Mouse (Mus musculus): Measurements from ENCODE around the gene Thop1. TPM values are rescaled to one million over a fixed set of nuclear protein-coding genes. Genes with fewer than 3 reads are reported as not detected.
"Not testable (repeated sequence)": the region's sequence is repeated elsewhere in the genome, so short reads cannot be mapped to it uniquely, and the experiment has no call there.

The Thop1 gene
- total RNA-seq, 2 experiments from 2014 or later, result 51.0 to 51.1 TPM

DNA sequence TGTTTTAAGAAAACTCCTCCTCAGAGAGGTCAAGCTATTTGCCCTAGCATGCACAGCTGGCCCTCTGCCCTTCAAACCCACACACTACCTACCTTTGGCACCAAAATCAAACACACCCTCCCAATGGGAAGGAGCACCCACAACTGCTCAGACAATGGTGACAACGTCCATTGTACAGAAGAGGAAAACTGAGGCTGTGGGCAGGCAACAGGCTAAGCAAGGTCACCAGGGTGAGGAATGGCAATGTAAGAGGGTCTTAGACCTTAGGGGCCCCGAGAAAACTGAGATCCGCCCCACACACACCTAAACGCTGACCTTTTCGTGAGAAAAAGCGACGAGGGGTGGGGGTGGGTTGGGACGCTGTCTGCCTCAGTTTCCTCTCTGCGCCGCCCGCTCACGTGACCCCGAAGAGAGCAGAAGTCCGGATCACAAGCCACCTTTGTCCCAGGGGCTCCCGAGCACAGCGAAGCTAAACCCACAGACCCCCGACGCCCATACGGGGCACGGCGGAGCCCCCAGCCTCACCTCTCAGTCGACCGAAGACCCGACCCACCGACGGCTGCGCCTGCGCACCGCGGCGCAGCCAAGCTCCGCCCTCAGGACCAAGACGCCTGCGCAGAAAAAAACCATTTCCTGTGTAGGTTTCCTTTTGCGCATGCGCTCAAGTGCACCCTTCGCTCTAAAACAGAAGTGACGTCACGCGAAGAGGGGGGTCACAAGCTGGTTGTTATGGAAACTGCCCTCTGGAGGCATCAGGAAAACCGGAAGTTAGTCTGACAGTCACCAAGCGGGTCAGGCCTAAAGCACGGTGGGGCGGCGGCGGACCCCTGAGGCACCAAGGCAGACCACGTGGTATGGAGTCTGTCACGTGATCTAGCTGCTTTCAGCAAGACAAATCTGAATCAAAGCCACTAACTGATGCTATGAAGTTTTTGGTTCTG is 10.0 kb upstream of the Thop1 start, which contains the start of gene Sgta:
Gene Sgta (minus strand): TSS at position 579 of the 941 bp plus-strand sequence.
- intact Hi-C loops (cut with DNase I), result no loop called here
- DNase-seq (ENCODE audit: extremely low spot score in 1 of 2, low spot score in 2 of 2), result peak; percentile 98 to 99
- no peak for TF ChIP-seq CTCF (IDR thresholded peaks at IDR 0.05)
- peak within 1 kb of the TSS; percentile 90 for H3K4me3 ChIP-seq
- peak within 1 kb of the TSS; percentile 90 for H3K27ac ChIP-seq

DNA sequence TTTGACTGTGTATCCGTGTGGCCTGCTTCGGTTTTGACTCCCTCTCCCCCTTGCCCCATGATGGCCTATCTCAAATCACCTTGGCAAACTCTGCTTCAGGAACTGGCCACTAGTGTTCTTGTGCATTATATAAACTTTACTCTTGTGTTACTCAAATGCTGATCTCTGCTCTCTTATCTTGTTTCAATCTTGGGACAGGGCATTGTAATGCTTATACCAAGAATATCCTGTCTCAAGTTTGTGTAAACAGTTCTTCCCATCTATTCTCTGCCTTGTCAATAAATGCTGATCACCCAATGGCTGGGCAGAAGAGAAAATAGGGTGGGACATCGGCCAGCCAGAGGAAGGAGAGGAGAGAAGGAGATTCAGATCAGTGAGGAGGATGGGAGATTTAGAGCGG is 7.1 kb upstream of the Thop1 start:
- no peak overlapping the region for H3K4me3 ChIP-seq
- intact Hi-C loops (cut with DNase I), result no loop called here
- H3K27ac ChIP-seq, result no peak overlapping the region
- no peak for DNase-seq (ENCODE audit: extremely low spot score in 1 of 2, low spot score in 2 of 2)
- no peak for TF ChIP-seq CTCF (IDR thresholded peaks at IDR 0.05)

DNA sequence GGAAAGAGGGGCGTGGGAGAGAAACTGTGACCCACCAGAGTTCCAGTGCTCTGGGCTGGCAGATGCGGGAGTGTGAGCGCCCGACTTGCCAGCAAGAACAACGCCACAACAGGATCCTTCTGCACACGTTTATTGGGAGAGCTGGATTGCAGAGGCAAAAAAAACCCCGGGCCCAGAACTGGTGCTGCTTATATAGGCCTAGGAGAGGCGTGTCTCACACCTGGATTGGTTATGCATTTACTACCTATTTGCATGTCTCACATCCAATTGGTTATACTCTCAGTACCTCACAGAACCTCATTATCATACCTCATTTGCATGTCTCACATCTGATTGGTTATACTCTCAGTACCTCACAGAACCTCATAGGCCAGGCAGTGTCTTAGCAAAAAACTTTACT is 5.3 kb upstream of the Thop1 start:
- DNase-seq (ENCODE audit: extremely low spot score in 1 of 2, low spot score in 2 of 2); intact Hi-C loops (cut with DNase I); H3K27ac ChIP-seq; H3K4me3 ChIP-seq: not testable (repeated sequence)

DNA sequence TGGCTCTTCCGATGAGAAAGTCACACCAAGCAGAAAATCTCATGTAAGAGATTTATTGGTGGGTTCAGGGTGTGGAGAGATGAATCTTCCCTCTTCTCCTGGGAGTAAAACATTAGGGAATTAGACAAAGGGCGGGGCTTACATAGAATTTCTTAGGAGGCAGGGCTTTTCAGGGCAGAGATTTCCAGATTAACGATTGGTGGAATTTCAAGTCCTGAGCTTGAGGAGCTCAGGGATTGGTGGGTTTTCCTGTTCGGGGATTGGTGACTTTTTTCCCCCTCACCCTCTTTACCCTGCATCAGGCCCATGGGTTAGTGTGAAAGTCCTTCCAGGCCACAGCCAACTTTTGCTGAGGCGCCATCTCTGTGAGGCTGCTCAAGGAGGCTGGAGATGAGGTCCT is 1.1 kb upstream of the Thop1 start:
- no peak for DNase-seq (ENCODE audit: extremely low spot score in 1 of 2, low spot score in 2 of 2)
- intact Hi-C loops (cut with DNase I), result no loop called here

DNA sequence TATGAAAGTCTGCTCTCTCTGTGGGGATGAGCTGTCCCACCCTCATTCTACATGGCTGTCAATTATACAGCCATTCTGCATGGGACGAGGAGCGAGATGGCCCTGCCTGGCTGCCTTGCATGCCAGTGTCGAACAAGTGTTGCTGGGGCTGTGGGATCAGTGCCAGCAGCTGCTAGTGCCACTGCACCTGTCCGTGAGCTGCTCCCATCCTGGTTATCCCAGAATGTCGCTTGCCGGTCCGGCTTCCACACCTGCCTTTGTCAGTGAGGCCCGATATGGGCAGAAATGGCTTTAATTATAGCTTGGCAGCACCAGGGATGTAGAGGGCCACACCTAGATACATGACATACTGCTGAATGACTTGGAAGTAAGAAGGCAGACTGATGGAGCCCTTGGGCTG is 2.5 kb downstream of the Thop1 start:
- TF ChIP-seq CTCF (IDR thresholded peaks at IDR 0.05), result no peak
- H3K4me3 ChIP-seq, result no peak overlapping the region
- intact Hi-C loops (cut with DNase I), result no loop called here

More for the DNA sequence above, 1.1 kb upstream of the Thop1 start:
- Histone ChIP-seq H3K27ac (no peak overlapping the region; the same call in 1 of the 2 replicates), H3K4me3 (no peak overlapping the region)
- no peak for TF ChIP-seq CTCF (IDR thresholded peaks at IDR 0.05)

DNA sequence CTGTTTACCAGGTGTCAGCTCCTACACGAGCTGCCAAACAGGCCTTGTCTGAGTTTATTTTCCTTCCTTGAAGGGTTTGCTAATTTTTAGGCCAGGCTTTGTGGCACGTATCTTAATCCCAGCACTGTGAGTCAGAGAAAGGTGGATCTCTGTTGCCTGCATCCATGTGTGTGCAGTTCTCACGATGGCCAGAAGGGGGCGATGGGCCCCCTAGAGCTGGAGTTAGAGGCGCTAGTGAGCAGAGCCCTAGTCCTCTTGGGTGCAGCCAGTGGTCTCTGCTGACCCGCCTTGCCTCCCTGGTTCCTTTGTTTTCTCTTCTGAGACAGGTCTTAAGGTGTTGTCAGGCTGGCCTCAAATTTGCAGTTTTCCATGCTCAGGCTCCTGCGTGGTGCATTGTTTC is 3.6 kb downstream of the Thop1 start:
- Histone ChIP-seq H3K27ac (no peak overlapping the region), H3K4me3 (no peak overlapping the region)
- intact Hi-C loops (cut with DNase I), result no loop called here
- TF ChIP-seq CTCF (IDR thresholded peaks at IDR 0.05), result peak; percentile 51
- no peak for DNase-seq (ENCODE audit: extremely low spot score in 1 of 2, low spot score in 2 of 2)

More for the DNA sequence above, 2.5 kb downstream of the Thop1 start:
- no peak for DNase-seq (ENCODE audit: extremely low spot score in 1 of 2, low spot score in 2 of 2)
- H3K27ac ChIP-seq, result no peak overlapping the region

DNA sequence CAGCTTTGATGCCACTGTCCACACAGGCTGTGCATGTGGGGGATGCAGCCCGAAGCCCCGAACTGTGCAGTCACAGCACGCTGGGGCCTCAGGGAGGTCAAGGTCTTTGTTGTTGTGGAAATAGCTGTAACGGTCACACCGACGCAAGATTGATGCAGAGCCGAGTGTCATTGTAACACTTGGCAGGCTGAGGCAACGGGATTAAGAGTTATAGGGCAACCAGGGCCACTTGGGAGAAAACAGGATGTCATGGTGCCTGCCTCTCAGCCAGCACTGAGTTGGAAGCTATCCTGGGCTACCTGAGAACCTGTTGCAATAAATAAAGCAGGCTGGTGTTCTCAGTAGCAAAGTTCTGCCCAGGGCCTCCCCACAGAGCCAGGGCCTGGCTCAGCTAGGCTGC is 5.9 kb downstream of the Thop1 start:
- no peak for TF ChIP-seq CTCF (IDR thresholded peaks at IDR 0.05)
- H3K4me3 ChIP-seq, result no peak overlapping the region
- no peak for DNase-seq (ENCODE audit: extremely low spot score in 1 of 2, low spot score in 2 of 2)
- intact Hi-C loops (cut with DNase I), result no loop called here
- H3K27ac ChIP-seq, result no peak overlapping the region

DNA sequence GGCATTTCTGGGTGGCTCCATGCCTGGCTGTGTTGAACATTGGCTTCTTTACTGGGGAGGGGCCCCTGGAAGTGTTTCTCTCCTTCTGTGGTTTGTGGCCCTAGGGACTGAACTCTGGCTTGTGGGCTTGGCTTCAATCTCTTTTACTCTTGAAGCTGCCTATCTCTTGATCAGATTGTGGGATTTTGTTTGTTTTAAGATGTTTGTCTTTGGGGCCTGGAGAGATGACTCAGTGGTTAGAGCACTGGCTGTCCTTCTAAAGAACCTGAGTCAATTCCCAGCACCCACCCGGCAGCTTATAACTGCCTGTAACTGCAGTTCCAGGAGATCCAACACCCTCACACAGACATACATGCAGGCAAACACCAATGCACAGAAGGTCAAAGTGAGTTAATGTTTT is 6.5 kb downstream of the Thop1 start:
- no peak for TF ChIP-seq CTCF (IDR thresholded peaks at IDR 0.05)
- Histone ChIP-seq H3K4me3 (no peak overlapping the region), H3K27ac (no peak overlapping the region)
- intact Hi-C loops (cut with DNase I), result no loop called here
- DNase-seq (ENCODE audit: extremely low spot score in 1 of 2, low spot score in 2 of 2), result no peak

DNA sequence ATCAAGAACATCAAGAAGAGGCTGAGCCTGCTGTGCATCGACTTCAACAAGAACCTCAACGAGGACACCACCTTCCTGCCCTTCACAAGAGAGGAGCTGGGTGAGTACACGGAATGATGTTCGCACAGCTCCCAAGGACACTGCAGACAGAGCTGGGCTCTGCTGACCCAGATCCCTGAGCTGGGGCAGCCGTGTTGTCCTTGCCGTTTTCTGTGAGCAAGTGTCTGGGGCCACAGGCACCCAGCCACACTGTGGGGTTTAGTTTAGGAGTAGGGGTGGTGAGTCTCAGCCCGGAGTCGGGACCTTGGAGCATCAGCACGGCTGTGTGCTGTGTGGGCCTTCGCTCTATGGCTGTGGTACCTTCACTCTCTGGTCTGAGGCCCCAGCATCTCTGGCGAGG is 8.1 kb downstream of the Thop1 start:
- intact Hi-C loops (cut with DNase I), result no loop called here
- TF ChIP-seq CTCF (IDR thresholded peaks at IDR 0.05), result no peak
- Histone ChIP-seq H3K27ac (no peak overlapping the region), H3K4me3 (no peak overlapping the region)
- DNase-seq (ENCODE audit: extremely low spot score in 1 of 2, low spot score in 2 of 2), result no peak

DNA sequence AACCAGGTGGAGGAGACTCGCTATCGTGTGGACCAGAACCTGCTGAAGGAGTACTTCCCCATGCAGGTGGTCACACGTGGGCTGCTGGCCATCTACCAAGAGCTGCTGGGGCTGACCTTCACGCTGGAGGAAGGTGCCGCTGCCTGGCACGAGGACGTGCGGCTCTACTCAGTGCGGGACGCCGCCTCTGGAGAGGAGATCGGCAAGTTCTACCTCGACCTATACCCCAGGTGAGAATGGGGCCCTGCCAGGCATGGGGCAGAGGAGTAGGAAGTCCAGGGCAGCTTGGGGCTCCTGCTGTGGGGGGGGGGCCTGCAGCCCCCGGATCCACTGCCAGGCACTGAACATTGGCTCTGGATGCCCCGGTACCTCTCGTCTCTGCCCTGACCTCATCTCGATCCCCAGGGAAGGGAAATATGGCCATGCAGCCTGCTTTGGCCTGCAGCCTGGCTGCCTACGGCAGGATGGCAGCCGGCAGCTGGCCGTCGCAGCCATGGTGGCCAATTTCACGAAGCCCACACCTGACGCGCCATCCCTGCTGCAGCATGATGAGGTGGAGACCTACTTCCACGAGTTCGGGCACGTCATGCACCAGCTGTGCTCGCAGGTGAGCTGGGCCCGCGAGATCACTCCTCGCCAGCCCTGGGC is 10.3 kb downstream of the Thop1 start:
- intact Hi-C loops (cut with DNase I), result no loop called here
- no peak for TF ChIP-seq CTCF (IDR thresholded peaks at IDR 0.05)

DNA sequence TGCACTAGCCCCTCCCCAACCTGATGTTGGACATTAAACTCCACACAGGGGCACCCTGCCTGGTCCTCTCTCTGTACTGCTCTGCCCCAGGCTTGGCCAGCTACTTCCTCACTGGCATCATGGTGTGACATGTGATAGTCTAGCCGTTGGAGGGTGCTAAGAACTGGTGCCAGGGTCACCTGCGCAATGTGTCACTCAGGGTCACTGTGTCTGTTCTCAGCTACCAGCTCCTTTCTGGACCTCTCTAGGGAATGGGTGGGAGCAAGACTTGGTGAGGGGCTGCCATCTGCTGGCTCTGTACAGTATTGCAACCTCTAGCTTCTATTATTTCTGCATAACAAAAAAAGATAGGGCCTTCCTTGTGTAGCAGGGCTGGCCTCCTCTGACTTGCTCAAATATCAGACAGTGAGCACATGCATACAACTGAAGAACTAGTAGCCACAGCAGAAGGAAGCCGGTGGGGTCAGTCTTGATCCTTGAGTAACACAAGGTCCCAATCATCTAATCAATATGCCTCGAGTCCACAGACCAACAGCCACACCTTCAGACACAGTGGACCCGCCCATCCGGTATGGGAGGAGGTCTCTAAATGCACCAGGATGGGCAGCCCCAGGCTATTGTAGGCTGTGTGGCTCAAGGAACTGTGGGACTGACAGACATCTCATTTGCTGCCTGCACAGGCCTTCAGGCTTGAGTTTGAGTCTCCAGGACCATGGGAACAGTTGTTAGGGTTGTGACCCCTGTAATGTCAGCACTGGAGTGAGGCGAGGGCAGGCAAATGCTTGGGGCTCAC is 12.5 kb downstream of the Thop1 start:
- Histone ChIP-seq H3K27ac (no peak overlapping the region), H3K4me3 (no peak overlapping the region)
- peak; percentile 60 to 72 for DNase-seq (ENCODE audit: extremely low spot score in 1 of 2, low spot score in 2 of 2)
- intact Hi-C loops (cut with DNase I), result loop anchor here (1.0 kb wide), 1 partner anchor 83 kb away; no protein-coding TSS in a partner anchor
- peak; percentile 87 for TF ChIP-seq CTCF (IDR thresholded peaks at IDR 0.05)

More for the DNA sequence above, 10.3 kb downstream of the Thop1 start:
- Histone ChIP-seq H3K4me3 (no peak overlapping the region), H3K27ac (no peak overlapping the region)
- no peak for DNase-seq (ENCODE audit: extremely low spot score in 1 of 2, low spot score in 2 of 2)

DNA sequence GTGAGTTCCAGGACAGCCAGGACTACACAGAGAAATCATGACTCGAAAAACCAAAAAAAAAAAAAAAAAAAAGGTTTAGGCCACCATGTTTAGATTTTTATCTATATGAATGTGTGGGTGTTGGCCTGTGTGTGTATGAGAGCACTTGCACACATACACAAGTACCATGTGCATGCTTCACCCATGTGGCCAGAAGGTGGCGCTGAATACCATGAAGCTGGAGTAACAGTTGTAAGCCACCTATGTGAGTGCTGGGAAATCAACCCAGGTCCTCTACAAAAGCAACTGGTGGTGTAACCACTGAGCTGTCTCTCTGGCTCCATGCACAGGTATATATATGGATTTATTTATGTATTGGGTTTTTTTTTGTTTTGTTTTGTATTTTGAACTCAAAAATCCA is 17.2 kb downstream of the Thop1 start:
- DNase-seq (ENCODE audit: extremely low spot score in 1 of 2, low spot score in 2 of 2), result no peak
- peak; percentile 27 for TF ChIP-seq CTCF (IDR thresholded peaks at IDR 0.05)
- no peak overlapping the region for H3K27ac ChIP-seq
- H3K4me3 ChIP-seq, result no peak overlapping the region
- intact Hi-C loops (cut with DNase I), result no loop called here

All from left cerebral cortex, adult 2 months (tissue).